Mouse (Mus musculus) ES-E14 (cell line): Measurements from ENCODE around the gene Siae.

Source experiments
- CHD2 ChIP-seq: IDR thresholded peaks from 2 replicates; pipeline ENCODE4 v1.6.1; 2014; ENCODE audit warnings: mild to moderate bottlenecking, low read depth, low read length, inconsistent platforms
- HCFC1 ChIP-seq: IDR thresholded peaks from 2 replicates; pipeline ENCODE4 v1.6.1; 2012; ENCODE audit warnings: low read length, inconsistent platforms, borderline replicate concordance; ENCODE audit not compliant: insufficient read depth
- MAFK ChIP-seq: IDR thresholded peaks from 2 replicates; pipeline ENCODE4 v1.6.1; 2014; ENCODE audit warnings: mild to moderate bottlenecking, low read depth, low read length, inconsistent platforms; ENCODE audit not compliant: insufficient read depth
- ZC3H11A ChIP-seq: IDR thresholded peaks from 2 replicates; pipeline ENCODE4 v1.6.1; 2012; ENCODE audit warnings: low read depth, mild to moderate bottlenecking, inconsistent platforms, low read length, borderline replicate concordance

- TF ChIP-seq MAFK (no peak), CHD2 (no peak), ZC3H11A (no peak), HCFC1 (no peak)
Measured at GRCm38 (mm10) chr9:37675287-37675686, 119.8 kb downstream of the Siae start.
